Mouse (Mus musculus) megakaryocyte, embryonic 14.5 days (primary cell): ENCODE results near the gene Cdr2l.

Experiments used
- FLI1 ChIP-seq: IDR thresholded peaks from 2 replicates; pipeline ENCODE4 v1.6.1; 2012; ENCODE audit warnings: low read length, inconsistent platforms, mixed read lengths
- GATA1 ChIP-seq: IDR thresholded peaks from 3 replicates; pipeline ENCODE4 v1.6.1; 2012; ENCODE audit warnings: mixed read lengths, low read length, inconsistent platforms, borderline replicate concordance

DNA sequence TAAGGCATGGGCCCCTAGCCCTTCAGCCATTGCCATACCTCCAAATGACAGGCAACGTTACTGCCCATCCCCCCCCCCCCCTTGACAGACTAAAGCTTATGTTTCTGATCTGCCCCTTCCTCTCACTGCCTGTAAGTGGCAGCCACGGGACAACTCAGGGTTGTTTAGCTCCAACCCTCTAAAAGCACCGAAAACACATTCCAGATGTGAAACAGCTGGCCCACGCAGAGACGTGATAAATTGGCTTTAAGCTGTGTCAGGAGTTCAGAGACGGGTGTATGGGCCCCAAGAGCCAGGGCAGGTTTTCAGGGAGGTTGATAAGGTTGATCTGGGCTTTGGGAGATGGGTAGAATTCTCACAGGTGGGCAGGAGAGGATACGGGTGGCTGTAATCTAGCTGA is 36.2 kb upstream of the Cdr2l start:
- TF ChIP-seq GATA1, result no peak
- no peak for TF ChIP-seq FLI1
